Mouse (Mus musculus): ENCODE data around the gene Ak6. TPM values are rescaled to one million over a fixed set of nuclear protein-coding genes. Genes with fewer than 3 reads are reported as not detected.

Ak6 gene
- polyA plus RNA-seq (2012; rRNA removed) = 141 and 148 TPM in 2 replicates

GRCm38 (mm10) chr13:100650550-100651438, at the start of gene Ak6, which contains the start of gene Rad17:
Ak6 (plus strand) TSS chr13:100650979.
Rad17 (minus strand) TSS chr13:100651051.
- peak within 1 kb of the TSS; percentile 99 for H3K27ac ChIP-seq (ENCODE audit: insufficient read depth, low read length)
- under 1% methylated on average over 73 of the region's 73 CpGs for WGBS
- TF ChIP-seq POLR2A (IDR thresholded peaks at IDR 0.05; ENCODE audit: borderline replicate concordance, insufficient read depth, low read length) = peak; percentile 77; the same call in 1 of the 2 replicates
- TF ChIP-seq CTCF (IDR thresholded peaks at IDR 0.05; ENCODE audit: borderline replicate concordance, insufficient read depth, low read depth, low read length) = no peak
- peak within 1 kb of the TSS; percentile 96 for H3K4me3 ChIP-seq (replicated peaks; ENCODE audit: insufficient read depth, low read depth, low read length)
- H3K27me3 ChIP-seq (ENCODE audit: control insufficient read depth, insufficient read depth, low read length) = no peaks in the 10 kb centered on the region
- H3K4me1 ChIP-seq (ENCODE audit: control insufficient read depth, insufficient read depth, low read length) = no peaks in the 10 kb centered on the region
- peak; percentile 93 to 98 for DNase-seq

GRCm38 (mm10) chr13:100601034-100601433, 49.7 kb upstream of the Ak6 start:
- Histone ChIP-seq H3K4me3 (replicated peaks; ENCODE audit: insufficient read depth, low read depth, low read length) (no peak overlapping the region), H3K27ac (ENCODE audit: insufficient read depth, low read length) (no peak overlapping the region), H3K4me1 (ENCODE audit: control insufficient read depth, insufficient read depth, low read length) (no peaks in the 10 kb centered on the region), H3K27me3 (ENCODE audit: control insufficient read depth, insufficient read depth, low read length) (no peaks in the 10 kb centered on the region)
- DNase-seq = no peak
- TF ChIP-seq CTCF (IDR thresholded peaks at IDR 0.05; ENCODE audit: borderline replicate concordance, insufficient read depth, low read depth, low read length) (no peak), POLR2A (IDR thresholded peaks at IDR 0.05; ENCODE audit: borderline replicate concordance, insufficient read depth, low read length) (no peak)
- WGBS = 58% methylated on average over 8 of the region's 8 CpGs

GRCm38 (mm10) chr13:100602239-100602902, 48.4 kb upstream of the Ak6 start:
- Histone ChIP-seq H3K27ac (ENCODE audit: insufficient read depth, low read length) (no peak overlapping the region), H3K4me1 (ENCODE audit: control insufficient read depth, insufficient read depth, low read length) (no peaks in the 10 kb centered on the region), H3K4me3 (replicated peaks; ENCODE audit: insufficient read depth, low read depth, low read length) (no peak overlapping the region), H3K27me3 (ENCODE audit: control insufficient read depth, insufficient read depth, low read length) (no peaks in the 10 kb centered on the region)
- no peak for DNase-seq
- TF ChIP-seq POLR2A (IDR thresholded peaks at IDR 0.05; ENCODE audit: borderline replicate concordance, insufficient read depth, low read length) (no peak), CTCF (IDR thresholded peaks at IDR 0.05; ENCODE audit: borderline replicate concordance, insufficient read depth, low read depth, low read length) (no peak)
- WGBS = 67% methylated on average over 5 of the region's 5 CpGs

GRCm38 (mm10) chr13:100603031-100603737, 47.6 kb upstream of the Ak6 start:
- no peak overlapping the region for H3K4me3 ChIP-seq (replicated peaks; ENCODE audit: insufficient read depth, low read depth, low read length)
- WGBS = 82% methylated on average over 10 of the region's 10 CpGs
- TF ChIP-seq POLR2A (IDR thresholded peaks at IDR 0.05; ENCODE audit: borderline replicate concordance, insufficient read depth, low read length) (no peak), CTCF (IDR thresholded peaks at IDR 0.05; ENCODE audit: borderline replicate concordance, insufficient read depth, low read depth, low read length) (no peak)
- no peaks in the 10 kb centered on the region for H3K4me1 ChIP-seq (ENCODE audit: control insufficient read depth, insufficient read depth, low read length)
- no peak for DNase-seq
- no peaks in the 10 kb centered on the region for H3K27me3 ChIP-seq (ENCODE audit: control insufficient read depth, insufficient read depth, low read length)
- no peak overlapping the region for H3K27ac ChIP-seq (ENCODE audit: insufficient read depth, low read length)

- no peaks in the 10 kb centered on the region for H3K4me1 ChIP-seq (ENCODE audit: control insufficient read depth, insufficient read depth, low read length)
- TF ChIP-seq CTCF (IDR thresholded peaks at IDR 0.05; ENCODE audit: borderline replicate concordance, insufficient read depth, low read depth, low read length) (no peak), POLR2A (IDR thresholded peaks at IDR 0.05; ENCODE audit: borderline replicate concordance, insufficient read depth, low read length) (no peak)
- no peaks in the 10 kb centered on the region for H3K27me3 ChIP-seq (ENCODE audit: control insufficient read depth, insufficient read depth, low read length)
- no peak for DNase-seq
- H3K27ac ChIP-seq (ENCODE audit: insufficient read depth, low read length) = no peak overlapping the region
- no peak overlapping the region for H3K4me3 ChIP-seq (replicated peaks; ENCODE audit: insufficient read depth, low read depth, low read length)
- WGBS = 86% methylated on average over 11 of the region's 11 CpGs
These were observed 47.1 kb upstream of the Ak6 start for GRCm38 (mm10) chr13:100603738-100604095.

- no peaks in the 10 kb centered on the region for H3K4me1 ChIP-seq (ENCODE audit: control insufficient read depth, insufficient read depth, low read length)
- DNase-seq = no peak
- WGBS = 55% methylated on average over 1 of the region's 1 CpGs
These were observed 44.9 kb upstream of the Ak6 start for GRCm38 (mm10) chr13:100605845-100606244.

GRCm38 (mm10) chr13:100607756-100608155, 43.0 kb upstream of the Ak6 start:
- no peak for DNase-seq
- H3K27ac ChIP-seq (ENCODE audit: insufficient read depth, low read length) = no peak overlapping the region
- H3K4me3 ChIP-seq (replicated peaks; ENCODE audit: insufficient read depth, low read depth, low read length) = no peak overlapping the region
- TF ChIP-seq CTCF (IDR thresholded peaks at IDR 0.05; ENCODE audit: borderline replicate concordance, insufficient read depth, low read depth, low read length) = no peak
- no peak for TF ChIP-seq POLR2A (IDR thresholded peaks at IDR 0.05; ENCODE audit: borderline replicate concordance, insufficient read depth, low read length)
- H3K27me3 ChIP-seq (ENCODE audit: control insufficient read depth, insufficient read depth, low read length) = no peaks in the 10 kb centered on the region
- peaks cover 3% of the 10 kb centered on the region; the same call in 1 of the 2 replicates for H3K4me1 ChIP-seq (ENCODE audit: control insufficient read depth, insufficient read depth, low read length)
- 92% methylated on average over 8 of the region's 8 CpGs for WGBS

More at GRCm38 (mm10) chr13:100605845-100606244, 44.9 kb upstream of the Ak6 start:
- no peak overlapping the region for H3K4me3 ChIP-seq (replicated peaks; ENCODE audit: insufficient read depth, low read depth, low read length)
- TF ChIP-seq POLR2A (IDR thresholded peaks at IDR 0.05; ENCODE audit: borderline replicate concordance, insufficient read depth, low read length) = no peak
- TF ChIP-seq CTCF (IDR thresholded peaks at IDR 0.05; ENCODE audit: borderline replicate concordance, insufficient read depth, low read depth, low read length) = no peak
- H3K27ac ChIP-seq (ENCODE audit: insufficient read depth, low read length) = no peak overlapping the region
- no peaks in the 10 kb centered on the region for H3K27me3 ChIP-seq (ENCODE audit: control insufficient read depth, insufficient read depth, low read length)
